Mouse (Mus musculus): Measurements from ENCODE around the gene Sytl5. TPM values are rescaled to one million over a fixed set of nuclear protein-coding genes. Genes with fewer than 3 reads are reported as not detected.

Sytl5 gene
- polyA plus RNA-seq (2015; fragmentation: Nextera tagmentation; extraction: Ambion mirVana), result 0.95 and 1.4 TPM in 2 replicates

DNA sequence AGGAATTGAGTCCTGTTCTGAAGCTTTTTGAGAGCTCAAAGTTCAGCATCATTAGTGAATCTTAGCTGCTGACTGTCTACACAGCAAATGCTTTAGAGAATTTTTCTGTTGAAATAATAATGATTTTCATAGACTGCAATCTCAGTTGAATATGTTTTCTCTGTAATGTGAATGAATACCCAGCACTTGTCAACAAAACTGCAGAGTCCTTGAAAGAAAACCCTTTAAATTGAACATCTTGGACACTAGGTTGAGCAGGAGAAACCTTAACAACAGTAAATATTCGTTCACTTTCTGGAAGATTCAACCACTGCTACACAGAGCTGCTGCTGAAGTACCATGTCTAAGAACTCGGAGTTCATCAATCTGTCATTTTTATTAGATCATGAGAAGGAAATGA, at the start of gene Sytl5:
TSS of gene Sytl5 (plus strand) at position 301 of the 400 bp plus-strand sequence.
- no peak within 1 kb of the TSS for H3K9ac ChIP-seq
- no peaks in the 10 kb centered on the region for H3K4me1 ChIP-seq
- no peak within 1 kb of the TSS for H3K4me3 ChIP-seq
- no peak within 1 kb of the TSS for H3K27ac ChIP-seq
- no peak within 1 kb of the TSS for H3K4me2 ChIP-seq
- no peaks in the 10 kb centered on the region for H3K9me3 ChIP-seq
- no peaks in the 10 kb centered on the region for H3K36me3 ChIP-seq
- no peak for ATAC-seq (ENCODE audit: insufficient number of reproducible peaks, insufficient read depth, low FRiP score, low TSS enrichment, low read depth)
- no peaks in the 10 kb centered on the region for H3K27me3 ChIP-seq
- 68% methylated on average over 2 of the region's 2 CpGs for WGBS

DNA sequence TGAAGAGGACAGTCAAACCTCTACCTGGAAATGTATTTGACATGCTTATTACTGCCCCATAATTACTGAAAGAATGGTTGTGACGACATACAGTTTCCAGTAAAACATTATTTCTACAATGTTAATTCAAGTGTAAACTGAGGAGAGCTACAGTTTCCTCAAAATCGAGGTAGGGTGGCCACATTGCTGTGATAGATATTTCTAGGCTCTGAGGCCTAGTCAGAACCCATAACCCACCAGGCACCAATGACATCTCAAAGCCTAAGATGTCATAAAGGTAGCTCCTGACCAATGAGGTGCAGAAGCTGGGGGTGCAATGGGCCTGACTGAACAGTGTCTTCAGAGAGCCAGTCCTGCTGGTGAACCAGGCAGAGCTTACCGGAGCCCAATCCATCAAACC, 38.8 kb upstream of the Sytl5 start, which contains the start of gene Hypm:
TSS of gene Hypm (plus strand) at position 301 of the 400 bp plus-strand sequence.
- no peaks in the 10 kb centered on the region for H3K4me1 ChIP-seq
- no peaks in the 10 kb centered on the region for H3K27me3 ChIP-seq
- H3K36me3 ChIP-seq, result no peaks in the 10 kb centered on the region
- no peak within 1 kb of the TSS for H3K4me2 ChIP-seq
- no peak within 1 kb of the TSS for H3K9ac ChIP-seq
- no peaks in the 10 kb centered on the region for H3K9me3 ChIP-seq
- H3K27ac ChIP-seq, result no peak within 1 kb of the TSS
- WGBS, result 78% methylated on average over 3 of the region's 3 CpGs
- ATAC-seq (ENCODE audit: insufficient number of reproducible peaks, insufficient read depth, low FRiP score, low TSS enrichment, low read depth), result no peak
- no peak within 1 kb of the TSS for H3K4me3 ChIP-seq

DNA sequence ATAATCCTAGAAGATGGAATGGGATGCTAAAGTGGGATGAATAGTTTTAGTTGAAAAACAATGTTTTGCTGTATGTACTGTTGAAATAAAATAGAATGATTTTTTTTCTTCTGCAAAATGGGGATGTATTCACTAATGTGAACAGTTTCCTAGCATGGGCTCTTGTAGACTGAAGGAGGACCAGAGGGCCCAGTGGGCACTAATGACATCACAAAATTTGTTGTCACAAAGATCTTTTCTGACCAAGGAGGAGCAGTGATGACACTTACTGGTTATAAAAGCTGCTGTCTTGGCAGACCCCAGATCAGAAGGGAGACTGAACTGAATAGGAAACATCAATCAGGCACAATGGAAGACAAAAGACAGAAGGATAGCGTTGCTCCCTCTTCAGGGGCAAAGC, 36.0 kb upstream of the Sytl5 start, which contains the start of gene H2al3:
TSS of gene H2al3 (plus strand) at position 301 of the 400 bp plus-strand sequence.
- Histone ChIP-seq H3K9ac (no peak within 1 kb of the TSS), H3K4me2 (no peak within 1 kb of the TSS), H3K4me3 (no peak within 1 kb of the TSS), H3K9me3 (no peaks in the 10 kb centered on the region), H3K4me1 (no peaks in the 10 kb centered on the region), H3K36me3 (no peaks in the 10 kb centered on the region), H3K27ac (no peak within 1 kb of the TSS), H3K27me3 (no peaks in the 10 kb centered on the region)
- 48% methylated on average over 1 of the region's 1 CpGs for WGBS
- no peak for ATAC-seq (ENCODE audit: insufficient number of reproducible peaks, insufficient read depth, low FRiP score, low TSS enrichment, low read depth)

DNA sequence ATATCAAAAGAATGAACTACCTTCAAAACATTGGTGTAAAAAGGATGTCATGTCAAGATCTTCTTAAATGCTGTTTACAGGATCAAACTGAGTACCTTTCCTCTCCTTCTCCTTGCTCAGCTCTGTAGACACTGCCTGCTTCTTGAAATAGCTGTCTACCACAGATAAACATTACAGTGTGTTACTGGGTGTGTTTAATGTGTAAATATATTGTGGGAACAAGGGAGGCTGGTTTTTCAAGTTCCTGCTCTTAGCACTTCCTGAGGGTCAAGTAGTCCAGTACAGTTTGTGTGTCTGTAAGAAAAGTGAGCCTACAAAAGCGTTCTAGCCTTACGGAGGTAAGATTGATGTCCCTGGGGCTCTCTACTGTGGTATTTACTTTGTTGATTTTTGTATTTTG, 23.6 kb upstream of the Sytl5 start:
- no peaks in the 10 kb centered on the region for H3K9me3 ChIP-seq
- no peak overlapping the region for H3K9ac ChIP-seq
- ATAC-seq (ENCODE audit: insufficient number of reproducible peaks, insufficient read depth, low FRiP score, low TSS enrichment, low read depth), result no peak
- no peaks in the 10 kb centered on the region for H3K27me3 ChIP-seq
- no peak overlapping the region for H3K4me3 ChIP-seq
- no peaks in the 10 kb centered on the region for H3K36me3 ChIP-seq
- no peaks in the 10 kb centered on the region for H3K4me1 ChIP-seq
- no peak overlapping the region for H3K27ac ChIP-seq
- H3K4me2 ChIP-seq, result no peak overlapping the region
- 84% methylated on average over 2 of the region's 2 CpGs for WGBS

DNA sequence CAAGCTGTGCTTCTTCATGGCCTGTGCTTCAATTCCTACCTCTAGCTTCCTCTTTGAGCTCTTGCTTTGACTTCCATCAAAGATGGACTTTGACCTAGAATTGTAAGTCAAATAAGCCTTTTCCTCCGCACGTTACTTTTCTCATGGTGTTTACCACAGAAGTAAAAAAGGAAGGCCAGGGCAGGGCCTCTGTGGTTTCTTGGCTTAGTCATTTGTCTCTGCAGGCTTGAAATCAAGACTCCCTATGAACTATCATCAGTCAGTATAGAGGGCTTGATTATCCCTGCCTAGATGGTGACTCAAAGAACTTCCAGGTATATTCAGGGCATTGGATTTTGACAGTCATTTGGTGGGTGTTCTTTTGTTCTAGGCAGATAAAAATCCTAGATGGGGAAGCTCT, 9.9 kb upstream of the Sytl5 start:
- Histone ChIP-seq H3K4me1 (no peaks in the 10 kb centered on the region), H3K4me3 (no peak overlapping the region), H3K27me3 (no peaks in the 10 kb centered on the region), H3K4me2 (no peak overlapping the region), H3K36me3 (no peaks in the 10 kb centered on the region), H3K27ac (no peak overlapping the region), H3K9ac (no peak overlapping the region), H3K9me3 (no peaks in the 10 kb centered on the region)
- ATAC-seq (ENCODE audit: insufficient number of reproducible peaks, insufficient read depth, low FRiP score, low TSS enrichment, low read depth), result no peak
- WGBS, result 89% methylated on average over 2 of the region's 2 CpGs

DNA sequence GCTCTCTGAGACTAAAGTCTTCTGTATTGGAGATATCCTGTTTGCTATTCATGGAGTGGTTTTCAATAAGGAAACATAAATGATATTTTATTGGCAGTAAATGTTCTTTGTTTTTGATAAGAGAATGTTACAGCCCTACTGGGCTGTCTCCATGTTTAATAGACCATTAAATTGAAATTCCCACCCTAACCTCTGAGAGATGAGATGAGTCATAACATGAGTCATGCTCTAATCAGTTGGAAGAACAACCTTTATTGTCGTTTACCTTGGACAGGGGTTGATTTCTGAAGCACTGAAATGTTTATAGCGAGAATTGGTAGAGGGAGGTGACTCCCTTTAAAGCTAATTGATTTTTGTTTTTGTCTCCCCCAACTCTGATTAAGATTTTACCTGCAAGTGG, 24.1 kb downstream of the Sytl5 start:
- Histone ChIP-seq H3K27ac (no peak overlapping the region), H3K4me1 (no peaks in the 10 kb centered on the region), H3K9ac (no peak overlapping the region), H3K4me3 (no peak overlapping the region), H3K36me3 (no peaks in the 10 kb centered on the region), H3K9me3 (no peaks in the 10 kb centered on the region), H3K4me2 (no peak overlapping the region), H3K27me3 (no peaks in the 10 kb centered on the region)
- ATAC-seq (ENCODE audit: insufficient number of reproducible peaks, insufficient read depth, low FRiP score, low TSS enrichment, low read depth), result no peak
- WGBS, result 61% methylated on average over 2 of the region's 2 CpGs

DNA sequence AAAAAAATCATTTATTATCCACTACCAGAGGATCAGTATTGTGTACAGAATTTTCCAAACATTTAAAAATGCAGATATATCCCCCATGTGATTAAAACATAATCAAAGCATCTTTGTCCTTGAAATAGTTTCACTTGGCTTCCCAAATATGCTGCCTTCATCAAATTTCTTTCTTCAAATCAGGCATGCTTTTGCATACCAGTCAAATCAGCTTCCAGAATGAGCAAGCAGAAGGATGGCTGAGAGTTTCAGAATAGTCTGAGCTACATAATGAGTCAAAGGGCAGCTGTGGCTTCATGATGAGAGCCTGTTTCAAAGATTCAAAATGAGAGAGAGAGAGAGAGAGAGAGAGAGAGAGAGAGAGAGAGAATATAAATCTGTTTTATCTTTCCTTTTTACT, 48.4 kb downstream of the Sytl5 start:
- Histone ChIP-seq H3K36me3 (no peaks in the 10 kb centered on the region), H3K4me3 (no peak overlapping the region), H3K27ac (no peak overlapping the region), H3K4me2 (no peak overlapping the region), H3K4me1 (no peaks in the 10 kb centered on the region), H3K27me3 (no peaks in the 10 kb centered on the region), H3K9ac (no peak overlapping the region), H3K9me3 (no peaks in the 10 kb centered on the region)
- no peak for ATAC-seq (ENCODE audit: insufficient number of reproducible peaks, insufficient read depth, low FRiP score, low TSS enrichment, low read depth)

DNA sequence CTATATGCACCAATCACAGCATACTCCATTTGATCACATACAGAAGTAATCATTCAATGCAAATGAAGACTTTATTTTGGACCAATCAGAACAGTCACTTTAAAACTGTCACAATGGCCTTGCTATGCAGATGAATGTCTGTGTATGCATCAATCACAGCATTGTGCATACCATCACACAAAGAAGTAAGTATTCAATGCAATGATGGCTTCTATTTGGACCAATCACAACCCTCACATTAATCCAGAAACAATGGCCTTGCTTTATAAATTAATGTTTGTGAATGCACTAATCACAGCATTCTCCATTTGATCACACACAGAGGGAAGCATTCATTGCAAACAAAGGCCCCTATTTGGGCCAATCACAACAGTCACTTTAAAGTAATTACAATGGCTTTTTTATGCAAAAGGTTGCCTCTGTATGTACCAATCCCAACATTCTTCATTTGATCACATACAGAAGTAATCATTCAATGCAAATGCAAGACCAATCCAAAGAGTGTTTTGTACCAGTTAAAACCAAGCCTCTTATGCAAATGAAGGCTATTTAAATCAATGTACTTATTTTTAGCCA, 98.8 kb downstream of the Sytl5 start:
- H3K4me1 ChIP-seq, result no peaks in the 10 kb centered on the region
- no peak overlapping the region for H3K9ac ChIP-seq
- H3K4me2 ChIP-seq, result no peak overlapping the region
- H3K36me3 ChIP-seq, result no peaks in the 10 kb centered on the region
- no peak overlapping the region for H3K4me3 ChIP-seq
- H3K27ac ChIP-seq, result no peak overlapping the region
- no peaks in the 10 kb centered on the region for H3K27me3 ChIP-seq
- no peaks in the 10 kb centered on the region for H3K9me3 ChIP-seq
- no peak for ATAC-seq (ENCODE audit: insufficient number of reproducible peaks, insufficient read depth, low FRiP score, low TSS enrichment, low read depth)

DNA sequence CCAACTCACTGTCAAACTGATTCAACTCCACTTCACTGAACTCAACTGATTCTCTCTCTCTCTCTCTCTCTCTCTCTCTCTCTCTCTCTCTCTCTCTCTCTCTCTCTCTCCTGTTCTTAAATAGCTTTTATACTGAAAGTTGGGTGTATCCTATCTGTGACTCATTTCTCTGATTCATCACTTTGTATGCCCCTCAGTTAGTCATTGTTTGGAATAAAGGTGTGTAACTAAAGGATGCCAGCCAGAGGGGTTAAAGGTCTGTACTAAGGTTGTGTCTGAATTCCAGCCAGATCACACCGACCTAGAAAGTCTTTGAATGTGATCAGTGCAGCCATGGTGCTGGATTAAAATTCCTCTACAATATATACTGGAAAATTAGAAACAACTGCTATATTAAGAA, 115.3 kb downstream of the Sytl5 start:
- no peaks in the 10 kb centered on the region for H3K27me3 ChIP-seq
- H3K4me1 ChIP-seq, result no peaks in the 10 kb centered on the region
- H3K9ac ChIP-seq, result no peak overlapping the region
- H3K4me3 ChIP-seq, result no peak overlapping the region
- 55% methylated on average over 1 of the region's 1 CpGs for WGBS
- H3K27ac ChIP-seq, result no peak overlapping the region
- ATAC-seq (ENCODE audit: insufficient number of reproducible peaks, insufficient read depth, low FRiP score, low TSS enrichment, low read depth), result no peak
- no peaks in the 10 kb centered on the region for H3K36me3 ChIP-seq
- H3K4me2 ChIP-seq, result no peak overlapping the region
- H3K9me3 ChIP-seq, result no peaks in the 10 kb centered on the region

DNA sequence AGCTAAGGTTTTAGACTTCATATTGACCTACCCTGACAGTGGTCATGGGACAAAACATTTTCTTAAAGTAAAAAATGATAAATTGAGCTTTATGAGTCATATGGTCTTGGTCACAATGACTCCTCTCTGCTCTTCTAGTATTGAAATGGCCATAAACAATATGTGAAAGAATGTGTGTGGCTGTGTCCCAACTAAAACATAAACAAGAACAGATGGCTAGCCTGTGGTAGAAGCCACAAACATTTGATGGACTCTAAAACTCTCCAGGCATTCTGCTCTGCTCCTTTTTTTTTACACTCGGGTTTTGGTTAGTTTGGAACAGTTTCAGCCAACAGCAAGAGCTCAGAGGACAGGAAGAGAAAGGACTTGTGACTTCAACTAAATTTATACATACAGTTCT, 120.5 kb downstream of the Sytl5 start:
- Histone ChIP-seq H3K27me3 (no peaks in the 10 kb centered on the region), H3K4me2 (no peak overlapping the region), H3K4me3 (no peak overlapping the region), H3K36me3 (no peaks in the 10 kb centered on the region), H3K9ac (no peak overlapping the region), H3K27ac (no peak overlapping the region), H3K4me1 (no peaks in the 10 kb centered on the region), H3K9me3 (no peaks in the 10 kb centered on the region)
- no peak for ATAC-seq (ENCODE audit: insufficient number of reproducible peaks, insufficient read depth, low FRiP score, low TSS enrichment, low read depth)
- WGBS, result 43% methylated on average over 1 of the region's 1 CpGs

DNA sequence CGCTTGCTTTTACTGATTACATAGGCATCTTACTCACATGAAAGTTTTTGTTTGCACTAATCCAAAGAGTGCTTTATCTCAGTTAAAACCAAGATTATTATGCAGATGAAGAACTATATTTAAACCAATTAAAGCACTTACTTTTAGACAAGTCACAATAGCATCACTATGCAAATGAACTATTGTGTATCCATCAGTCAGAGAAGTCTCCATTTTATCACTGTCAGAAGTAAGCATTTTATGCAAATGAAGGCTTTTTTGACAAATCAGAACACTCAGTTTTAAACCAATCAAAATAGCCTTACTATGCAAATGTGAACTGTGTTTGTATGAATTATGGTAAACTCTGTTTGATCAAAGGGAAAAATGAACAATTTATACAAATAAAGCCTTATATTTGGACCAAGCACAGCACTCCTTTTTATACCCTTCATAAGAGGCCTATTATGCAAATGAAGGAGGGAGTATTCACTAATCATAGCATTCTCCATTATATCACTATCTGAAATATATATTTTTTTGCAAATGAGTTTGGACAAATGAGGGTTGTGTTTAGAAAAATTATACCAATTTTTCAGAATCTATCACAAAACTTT, 122.4 kb downstream of the Sytl5 start:
- 91% methylated on average over 1 of the region's 1 CpGs for WGBS

DNA sequence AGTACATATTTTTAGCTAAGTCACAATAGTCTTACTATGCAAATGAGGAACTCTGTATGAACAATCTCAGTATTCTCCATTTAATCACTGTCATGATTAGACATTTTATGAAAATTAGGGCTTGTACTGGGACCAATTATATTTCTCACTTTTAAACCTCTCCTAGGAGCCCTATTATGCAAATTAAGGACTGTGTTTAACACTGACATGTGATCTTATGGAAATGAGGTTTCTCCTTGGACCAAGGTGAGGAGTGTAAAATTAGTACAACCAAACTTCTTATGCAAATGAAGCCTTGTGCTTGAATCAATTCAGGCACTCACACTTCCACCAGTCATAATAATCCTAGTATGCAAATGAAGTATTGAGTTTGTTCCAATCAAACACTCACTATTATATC, 124.8 kb downstream of the Sytl5 start:
- H3K36me3 ChIP-seq, result no peaks in the 10 kb centered on the region
- ATAC-seq (ENCODE audit: insufficient number of reproducible peaks, insufficient read depth, low FRiP score, low TSS enrichment, low read depth), result no peak
- H3K9ac ChIP-seq, result no peak overlapping the region
- no peak overlapping the region for H3K4me2 ChIP-seq
- H3K4me3 ChIP-seq, result no peak overlapping the region
- no peaks in the 10 kb centered on the region for H3K27me3 ChIP-seq
- no peaks in the 10 kb centered on the region for H3K4me1 ChIP-seq
- no peak overlapping the region for H3K27ac ChIP-seq
- H3K9me3 ChIP-seq, result no peaks in the 10 kb centered on the region

More for the DNA sequence above, 122.4 kb downstream of the Sytl5 start:
- H3K4me2 ChIP-seq, result no peak overlapping the region
- no peaks in the 10 kb centered on the region for H3K36me3 ChIP-seq
- no peaks in the 10 kb centered on the region for H3K4me1 ChIP-seq
- no peak overlapping the region for H3K9ac ChIP-seq
- H3K4me3 ChIP-seq, result no peak overlapping the region
- no peaks in the 10 kb centered on the region for H3K9me3 ChIP-seq
- H3K27ac ChIP-seq, result no peak overlapping the region
- ATAC-seq (ENCODE audit: insufficient number of reproducible peaks, insufficient read depth, low FRiP score, low TSS enrichment, low read depth), result no peak
- no peaks in the 10 kb centered on the region for H3K27me3 ChIP-seq

Measured in embryonic facial prominence, embryonic 13.5 days (tissue).